18 mouse cellular contexts compared by ENCODE assay signal in genomic region chr13:103683169-103683568, GRCm38 (mm10).
DNase-seq lines count a peak whose midpoint lies in the region; ATAC-seq and TF ChIP-seq lines count a peak whose summit lies in the region.
"Had no signal": no experiment of that assay in that cellular context is flagged by ENCODE, and none has a peak within 500 bp of the region (broad histone marks: within the 10 kb centered on the region; RNA-seq: fewer than 3 reads in every experiment).

No protein-coding gene starts in this region.

- no peak overlapping the region for H3K9ac ChIP-seq in midbrain, embryonic 14.5 days (replicated peaks; ENCODE audit: low read length)
- H3K9ac ChIP-seq: forebrain, embryonic 13.5 days; hindbrain, embryonic 14.5 days had no signal

- WGBS in midbrain, embryonic 14.5 days = 56% methylated on average over 9 of the region's 9 CpGs
- WGBS in midbrain, embryonic 10.5 days = 77% methylated on average over 9 of the region's 9 CpGs

- H3K9me3 ChIP-seq in midbrain, embryonic 14.5 days (ENCODE audit: control insufficient read depth, low read length) = no peaks in the 10 kb centered on the region
- no peaks in the 10 kb centered on the region for H3K9me3 ChIP-seq in midbrain, embryonic 10.5 days (replicated peaks)
- H3K9me3 ChIP-seq: embryonic facial prominence, embryonic 10.5 days; forebrain, embryonic 13.5 days; hindbrain, embryonic 10.5 days had no signal

- H3K27me3 ChIP-seq in midbrain, embryonic 14.5 days (ENCODE audit: control insufficient read depth, insufficient read depth, low read length) = no peaks in the 10 kb centered on the region
- H3K27me3 ChIP-seq in midbrain, embryonic 10.5 days (ENCODE audit: low read depth, poor library complexity, severe bottlenecking) = no peaks in the 10 kb centered on the region
- H3K27me3 ChIP-seq: forebrain, embryonic 13.5 days had no signal

- peak in 1 of 2 experiments; percentile 43 for DNase-seq in layer of hippocampus, adult 2 months (ENCODE audit: low spot score in 2 of 2)
- no peak for DNase-seq in layer of hippocampus, postnatal 36 days
- peak; percentile 49 for DNase-seq in midbrain, embryonic 14.5 days
- no peak for DNase-seq in midbrain, embryonic 10.5 days (ENCODE audit: low spot score)
- DNase-seq in right cerebral cortex, adult 2 months (ENCODE audit: low spot score in 2 of 2) = peak; percentile 33 to 36
- DNase-seq in right cerebral cortex, postnatal 4 days = no peak
- DNase-seq in ovary, postnatal 14 days (ENCODE audit: low spot score) = no peak
- DNase-seq: adrenal gland, adult 2 months; adrenal gland, postnatal 25 days; cerebellum, adult 2 months; cerebellum, postnatal 10 days; gastrocnemius, adult 2 months; gastrocnemius, postnatal 25 days; heart, postnatal 10 days had no signal

- H3K27ac ChIP-seq in layer of hippocampus, adult 2 months = peak overlapping the region; percentile 80
- no peak overlapping the region for H3K27ac ChIP-seq in midbrain, embryonic 14.5 days (replicated peaks; ENCODE audit: low read depth, low read length)
- H3K27ac ChIP-seq in midbrain, embryonic 10.5 days (replicated peaks) = no peak overlapping the region
- H3K27ac ChIP-seq: embryonic facial prominence, embryonic 10.5 days; forebrain, embryonic 13.5 days; gastrocnemius, adult 2 months; hindbrain, embryonic 10.5 days; hindbrain, embryonic 14.5 days had no signal

- no peaks in the 10 kb centered on the region for H3K4me1 ChIP-seq in midbrain, embryonic 14.5 days (ENCODE audit: control insufficient read depth, insufficient read depth, low read length)
- H3K4me1 ChIP-seq in midbrain, embryonic 10.5 days = no peaks in the 10 kb centered on the region
- H3K4me1 ChIP-seq: embryonic facial prominence, embryonic 10.5 days; forebrain, embryonic 13.5 days; hindbrain, embryonic 10.5 days had no signal

- H3K36me3 ChIP-seq in midbrain, embryonic 14.5 days (ENCODE audit: control insufficient read depth, insufficient read depth, low read length) = no peaks in the 10 kb centered on the region
- no peaks in the 10 kb centered on the region for H3K36me3 ChIP-seq in midbrain, embryonic 10.5 days
- H3K36me3 ChIP-seq: embryonic facial prominence, embryonic 10.5 days; hindbrain, embryonic 10.5 days had no signal

- ATAC-seq in midbrain, embryonic 14.5 days (ENCODE audit: low FRiP score, low TSS enrichment) = no peak
- ATAC-seq: forebrain, embryonic 13.5 days had no signal

- no peak for TF ChIP-seq CTCF in layer of hippocampus, adult 2 months (conservative IDR thresholded peaks at IDR 0.05)

- no peak overlapping the region for H3K4me2 ChIP-seq in midbrain, embryonic 14.5 days (ENCODE audit: low read length)
- H3K4me2 ChIP-seq: forebrain, embryonic 13.5 days; hindbrain, embryonic 14.5 days had no signal

- H3K4me3 ChIP-seq in layer of hippocampus, adult 2 months = no peak overlapping the region
- no peak overlapping the region for H3K4me3 ChIP-seq in midbrain, embryonic 14.5 days (replicated peaks; ENCODE audit: low read depth, low read length)
- no peak overlapping the region for H3K4me3 ChIP-seq in midbrain, embryonic 10.5 days
- H3K4me3 ChIP-seq: embryonic facial prominence, embryonic 10.5 days; forebrain, embryonic 13.5 days; gastrocnemius, adult 2 months; hindbrain, embryonic 10.5 days had no signal

Comparison
In these comparisons a context has a peak if more than half of its experiments do, and no peak if none do; other contexts are left out.
1. DNase-seq: peak in midbrain, embryonic 14.5 days (single experiment) and right cerebral cortex, adult 2 months (2 of 2); none in layer of hippocampus, postnatal 36 days (0 of 2), midbrain, embryonic 10.5 days (single experiment), right cerebral cortex, postnatal 4 days (single experiment) and ovary, postnatal 14 days (single experiment).